Mouse (Mus musculus) CD4-positive, CD25-positive, alpha-beta regulatory T cell, adult 4 months (primary cell): ENCODE measurements around the gene Akr1c19. TPM values are rescaled to one million over a fixed set of nuclear protein-coding genes. Genes with fewer than 3 reads are reported as not detected.
A peak's percentile ranks its signal among the peaks of the same experiment; 100 is the strongest.

ENCODE experiments used
- ATAC-seq: one replicate; pipeline ENCODE4 v1.8.0; 2017
- polyA plus RNA-seq, 2 experiments: library from polyadenylated mRNA; unstranded; fragments of 100-300 nt; shearing (Covaris generic); gene quantifications; one replicate each; pipeline ENCODE4 v1.2.1; 2017

The Akr1c19 gene
- polyA plus RNA-seq, 2 experiments from 2014 or later, result not detected

GRCm38 (mm10) chr13:4270860-4271259, 42.4 kb downstream of the Akr1c19 start:
- no peak for ATAC-seq

- ATAC-seq, result no peak
Measured at GRCm38 (mm10) chr13:4277526-4277925, 49.0 kb downstream of the Akr1c19 start.

GRCm38 (mm10) chr13:4279284-4279683, 50.8 kb downstream of the Akr1c19 start, which contains the start of gene Akr1c12:
TSS of gene Akr1c12 (minus strand) at chr13:4279433.
- ATAC-seq, result peak; percentile 96

GRCm38 (mm10) chr13:4281471-4282412, 53.2 kb downstream of the Akr1c19 start:
- peak; percentile 57 for ATAC-seq

GRCm38 (mm10) chr13:4296991-4297390, 68.5 kb downstream of the Akr1c19 start:
- no peak for ATAC-seq

Other genes starting within 250 kb of the Akr1c19 start
- not detected for gene Akr1c14, start 179.7 kb upstream of the Akr1c19 start, polyA plus RNA-seq
- under 1 TPM in 1 of 2 experiments, not detected in 1; 0.71 TPM for gene Akr1c18, start 78.0 kb upstream of the Akr1c19 start, polyA plus RNA-seq
- 10 to 100 TPM; 44.8 to 57.0 TPM for gene Akr1c13, start 37.5 kb upstream of the Akr1c19 start, polyA plus RNA-seq
- gene Akr1c12, start 50.7 kb downstream of the Akr1c19 start, polyA plus RNA-seq, result 1 to 10 TPM; 8.7 to 9.9 TPM
- gene Akr1c6, start 205.6 kb downstream of the Akr1c19 start, polyA plus RNA-seq, result not detected